Comparison of ENCODE assay signal across 10 mouse cellular contexts in genomic region chr19:23863959-23864358, GRCm38 (mm10).
DNase-seq lines count a peak whose midpoint lies in the region; ATAC-seq and TF ChIP-seq lines count a peak whose summit lies in the region.
"Had no signal": no experiment of that assay in that cellular context is flagged by ENCODE, and none has a peak within 500 bp of the region (broad histone marks: within the 10 kb centered on the region; RNA-seq: fewer than 3 reads in every experiment).

No protein-coding gene starts in this region.

- no peak for ATAC-seq in kidney, embryonic 14.5 days (ENCODE audit: low FRiP score, low TSS enrichment)
- peak; percentile 82; the same call in 1 of the 2 replicates for ATAC-seq in kidney, embryonic 16.5 days (ENCODE audit: low FRiP score, low TSS enrichment)
- no peak for ATAC-seq in forebrain, embryonic 15.5 days (replicated peaks)
- ATAC-seq: forebrain, embryonic 13.5 days had no signal

- peak; percentile 81 for DNase-seq in kidney, adult 11 months
- DNase-seq in Muller cell, postnatal 12 days (ENCODE audit: inconsistent ontology term): peak; percentile 62
- DNase-seq in gastrocnemius, adult 2 months: peak; percentile 68
- no peak for DNase-seq in liver
- DNase-seq in thymus, postnatal 14 days: no peak

- no peaks in the 10 kb centered on the region for H3K36me3 ChIP-seq in kidney, embryonic 14.5 days (ENCODE audit: control insufficient read depth, insufficient read depth, low read length)
- no peaks in the 10 kb centered on the region for H3K36me3 ChIP-seq in kidney, embryonic 16.5 days (ENCODE audit: insufficient read depth, low read length)
- H3K36me3 ChIP-seq in forebrain, embryonic 15.5 days: no peaks in the 10 kb centered on the region
- H3K36me3 ChIP-seq: hindbrain, embryonic 15.5 days had no signal

- WGBS in kidney, embryonic 14.5 days: 23% methylated on average over 3 of the region's 3 CpGs
- WGBS in kidney, embryonic 16.5 days: 29% methylated on average over 3 of the region's 3 CpGs
- WGBS in forebrain, embryonic 15.5 days: 31% methylated on average over 3 of the region's 3 CpGs

- intact Hi-C loops in gastrocnemius, adult 2 months (cut with DNase I): loop anchor here (10.0 kb wide), 1 partner anchor 411 kb away; no protein-coding TSS in a partner anchor

- no peak overlapping the region for H3K9ac ChIP-seq in kidney, embryonic 14.5 days (ENCODE audit: low read depth, low read length)
- H3K9ac ChIP-seq in kidney, embryonic 16.5 days (replicated peaks; ENCODE audit: low read length): no peak overlapping the region
- H3K9ac ChIP-seq in forebrain, embryonic 15.5 days (replicated peaks): no peak overlapping the region
- H3K9ac ChIP-seq: forebrain, embryonic 13.5 days; hindbrain, embryonic 15.5 days had no signal

- no peak for TF ChIP-seq CTCF in gastrocnemius, adult 2 months (IDR thresholded peaks at IDR 0.05)

- H3K4me2 ChIP-seq in kidney, embryonic 14.5 days (replicated peaks; ENCODE audit: low read depth, low read length): no peak overlapping the region
- no peak overlapping the region for H3K4me2 ChIP-seq in kidney, embryonic 16.5 days (replicated peaks; ENCODE audit: low read depth, low read length)
- no peak overlapping the region for H3K4me2 ChIP-seq in forebrain, embryonic 15.5 days (replicated peaks)
- H3K4me2 ChIP-seq: forebrain, embryonic 13.5 days; hindbrain, embryonic 15.5 days had no signal

- H3K4me1 ChIP-seq in kidney, embryonic 14.5 days (ENCODE audit: control insufficient read depth, insufficient read depth, low read length): peaks cover 8% of the 10 kb centered on the region; the same call in 1 of the 2 replicates
- peaks cover 22% of the 10 kb centered on the region; the same call in 1 of the 2 replicates for H3K4me1 ChIP-seq in kidney, embryonic 16.5 days (ENCODE audit: insufficient read depth, low read length)
- peaks cover 17% of the 10 kb centered on the region for H3K4me1 ChIP-seq in forebrain, embryonic 15.5 days

- H3K9me3 ChIP-seq in kidney, embryonic 14.5 days (ENCODE audit: control insufficient read depth, low read length): no peaks in the 10 kb centered on the region
- no peaks in the 10 kb centered on the region for H3K9me3 ChIP-seq in kidney, embryonic 16.5 days (ENCODE audit: low read length)
- no peaks in the 10 kb centered on the region for H3K9me3 ChIP-seq in forebrain, embryonic 15.5 days
- H3K9me3 ChIP-seq: forebrain, embryonic 13.5 days; hindbrain, embryonic 15.5 days had no signal

- no peaks in the 10 kb centered on the region for H3K27me3 ChIP-seq in kidney, embryonic 14.5 days (ENCODE audit: control insufficient read depth, insufficient read depth, low read length)
- H3K27me3 ChIP-seq in kidney, embryonic 16.5 days (ENCODE audit: insufficient read depth, low read length): no peaks in the 10 kb centered on the region
- H3K27me3 ChIP-seq in forebrain, embryonic 15.5 days: no peaks in the 10 kb centered on the region
- H3K27me3 ChIP-seq: forebrain, embryonic 13.5 days; hindbrain, embryonic 15.5 days had no signal

- no peak overlapping the region for H3K27ac ChIP-seq in kidney, embryonic 14.5 days (ENCODE audit: low read depth, low read length)
- H3K27ac ChIP-seq in gastrocnemius, adult 2 months: no peak overlapping the region
- no peak overlapping the region for H3K27ac ChIP-seq in kidney, embryonic 16.5 days (ENCODE audit: low read length)
- no peak overlapping the region for H3K27ac ChIP-seq in forebrain, embryonic 15.5 days (replicated peaks)
- H3K27ac ChIP-seq: forebrain, embryonic 13.5 days; hindbrain, embryonic 15.5 days had no signal

- H3K4me3 ChIP-seq in kidney, embryonic 14.5 days (ENCODE audit: low read length): no peak overlapping the region
- H3K4me3 ChIP-seq in gastrocnemius, adult 2 months: no peak overlapping the region
- no peak overlapping the region for H3K4me3 ChIP-seq in kidney, embryonic 16.5 days (ENCODE audit: low read length)
- H3K4me3 ChIP-seq in forebrain, embryonic 15.5 days: no peak overlapping the region
- H3K4me3 ChIP-seq: forebrain, embryonic 13.5 days; hindbrain, embryonic 15.5 days had no signal

Comparison
In these comparisons a context has a peak if more than half of its experiments do, and no peak if none do; other contexts are left out.
1. DNase-seq: peak in kidney, adult 11 months (single experiment), Muller cell, postnatal 12 days (single experiment) and gastrocnemius, adult 2 months (single experiment); none in liver (single experiment) and thymus, postnatal 14 days (single experiment).